Mouse (Mus musculus) NIH3T3 (cell line): ENCODE data around the gene Prrc2a.

Experiments used
- DNase-seq: peaks from one replicate; pipeline ENCODE4 v3.0.0-alpha.2; 2012; ENCODE audit warnings: low read depth

Gene Prrc2a

DNA sequence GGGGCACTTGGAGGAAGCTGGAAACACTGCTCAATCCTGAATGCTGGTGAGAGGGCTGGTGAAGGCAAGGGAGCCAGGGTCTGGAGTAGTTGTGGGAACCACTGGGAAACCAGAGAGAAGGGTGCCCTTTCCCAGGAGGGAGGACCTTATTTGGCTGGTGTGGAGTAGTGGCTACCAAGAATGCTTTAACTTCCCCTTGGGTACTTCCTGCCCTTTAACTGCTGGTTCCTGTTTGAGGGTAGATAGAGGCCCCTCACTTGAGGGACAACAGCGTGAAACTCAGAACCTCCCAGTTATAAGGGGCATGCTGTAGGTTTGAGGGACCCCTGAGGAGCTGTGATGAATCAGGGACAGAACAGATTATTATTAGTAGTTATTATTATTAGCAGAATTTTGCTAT lies 24.5 kb upstream of the Prrc2a start:
- DNase-seq, result no peak

DNA sequence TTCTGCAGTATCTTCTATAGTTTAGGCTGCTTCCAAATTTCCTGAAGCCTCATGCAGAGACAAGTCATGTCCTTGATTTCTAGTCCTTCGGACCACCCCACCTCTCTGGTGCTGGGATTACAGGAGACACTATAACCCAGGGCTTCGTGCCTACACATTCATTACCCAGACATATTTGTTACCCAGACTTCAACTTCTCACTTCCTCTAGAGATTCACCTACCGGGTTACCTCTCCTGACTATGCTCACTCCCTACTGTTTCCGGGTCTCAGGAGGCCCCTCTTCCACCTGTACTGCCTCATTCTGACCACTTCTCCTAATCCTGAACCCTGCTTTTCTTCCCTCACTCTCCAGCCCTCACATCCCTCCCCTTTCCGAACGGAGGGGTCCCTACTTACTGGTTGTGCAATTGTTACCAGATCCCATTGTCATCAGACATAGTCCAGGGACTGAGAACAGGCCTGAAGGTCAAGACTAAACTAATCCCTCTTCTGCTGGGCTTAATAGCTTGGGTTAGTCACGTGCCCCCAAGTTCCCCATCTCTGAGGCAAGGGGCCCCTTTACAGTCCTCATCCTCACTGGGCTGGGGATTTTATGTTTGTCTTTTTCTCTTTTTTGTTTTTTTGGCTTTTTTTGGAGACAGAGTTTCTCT lies 23.4 kb upstream of the Prrc2a start, which contains the start of gene Lst1:
Gene Lst1 (minus strand): TSS at position 481 of the 652 bp plus-strand sequence.
- DNase-seq, result no peak

DNA sequence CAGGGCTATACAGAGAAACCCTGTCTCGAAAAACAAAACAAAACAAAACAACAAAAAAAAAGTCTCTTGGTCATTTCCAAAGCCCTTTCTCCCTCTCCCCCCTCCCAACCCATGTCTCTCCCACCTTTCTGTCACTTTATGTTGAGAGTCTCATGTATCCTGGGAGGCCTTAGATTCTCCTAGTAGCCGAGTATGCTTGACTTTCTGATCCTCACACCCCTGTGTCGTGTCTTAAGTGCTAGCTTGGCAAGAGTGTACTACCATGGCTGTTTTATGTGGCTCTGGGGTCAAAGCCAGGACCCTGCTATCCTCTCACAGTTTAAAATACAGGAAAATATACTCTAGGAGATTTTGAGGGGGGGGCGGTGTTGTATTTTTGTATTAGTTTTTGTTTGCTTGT lies 22.6 kb upstream of the Prrc2a start:
- DNase-seq, result no peak

DNA sequence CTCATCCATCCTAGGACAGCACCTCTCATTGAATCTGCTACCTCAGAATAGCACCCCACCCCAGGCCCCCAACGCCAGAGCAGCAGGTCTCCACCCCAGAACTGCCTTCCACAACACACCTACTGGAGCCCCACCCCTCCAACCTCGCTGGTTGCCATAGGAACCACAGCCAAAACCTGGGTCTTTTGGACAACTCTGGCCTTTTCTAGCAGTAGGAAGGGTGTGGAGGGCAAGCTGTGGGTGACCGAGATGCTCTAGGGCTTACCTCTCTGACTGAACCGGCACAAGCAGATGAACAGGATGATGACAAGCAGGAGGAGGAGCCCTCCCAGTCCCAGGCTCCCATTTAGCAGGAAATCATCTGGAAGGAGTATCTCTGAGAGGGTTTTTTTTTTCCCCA lies 22.0 kb upstream of the Prrc2a start:
- peak; percentile 55 for DNase-seq

DNA sequence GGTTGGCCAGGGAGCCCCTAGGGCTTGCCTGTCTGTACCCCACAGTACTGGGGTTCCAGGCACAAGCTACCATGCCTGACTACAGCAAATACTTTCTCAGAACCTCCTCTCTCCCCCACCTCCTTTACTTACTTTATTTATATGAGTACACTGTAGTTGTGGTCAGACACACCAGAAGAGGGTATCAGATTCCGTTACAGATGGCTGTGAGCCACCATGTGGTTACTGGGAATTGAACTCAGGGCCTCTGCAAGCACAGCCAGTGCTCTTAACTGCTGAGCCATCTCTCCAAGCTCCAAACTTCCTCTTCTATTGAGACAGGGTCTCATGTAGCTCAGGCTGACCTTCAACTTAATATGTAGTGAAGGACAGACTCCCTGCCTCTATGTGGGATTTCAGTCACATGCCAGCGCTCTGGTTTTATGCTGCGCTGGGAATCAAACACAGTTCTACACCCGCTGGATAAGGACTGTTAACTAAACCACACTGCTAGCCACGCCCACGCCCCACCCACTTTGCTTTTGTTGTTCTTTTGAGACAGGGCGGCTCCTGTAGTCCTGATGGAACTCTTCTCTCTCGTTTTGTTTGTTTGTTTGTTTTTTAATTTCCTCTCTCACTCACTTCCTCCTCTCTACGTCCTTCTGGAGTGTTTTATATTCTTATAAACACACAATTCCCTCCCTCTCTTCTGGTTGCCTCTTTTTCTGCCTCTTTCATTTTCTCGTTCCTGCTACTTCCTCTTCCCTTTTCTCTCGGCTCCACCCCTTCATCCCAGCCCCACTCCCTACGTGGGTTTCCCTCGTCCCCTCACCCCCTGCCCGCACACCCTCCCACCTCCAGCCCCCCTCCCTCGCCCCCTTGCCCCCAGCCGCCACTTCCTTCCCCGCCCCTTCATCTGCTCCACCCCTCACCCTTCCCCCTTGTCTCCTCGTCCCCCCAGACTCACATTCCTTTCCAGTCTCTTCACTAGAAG lies 21.2 kb upstream of the Prrc2a start:
- DNase-seq, result peak; percentile 90

DNA sequence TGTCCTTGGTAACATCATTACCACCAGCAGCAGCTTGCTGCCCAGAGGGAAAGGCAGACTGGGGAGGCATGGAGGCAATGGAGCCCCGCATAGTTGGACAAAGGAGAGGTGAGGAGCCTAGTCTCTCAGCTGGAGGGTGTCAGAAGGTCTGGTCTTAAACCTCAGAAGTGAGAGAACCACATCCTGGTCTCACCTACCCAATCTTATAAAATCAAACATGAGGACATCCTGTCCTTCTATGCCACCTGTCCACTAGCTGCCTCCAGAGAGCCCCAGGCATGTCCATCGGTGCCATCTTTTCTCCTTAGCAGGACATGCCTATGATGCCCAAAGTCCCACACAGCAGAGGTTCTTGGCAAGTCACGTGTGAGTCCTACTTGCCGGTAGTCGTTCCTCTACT lies 15.4 kb upstream of the Prrc2a start:
- no peak for DNase-seq

DNA sequence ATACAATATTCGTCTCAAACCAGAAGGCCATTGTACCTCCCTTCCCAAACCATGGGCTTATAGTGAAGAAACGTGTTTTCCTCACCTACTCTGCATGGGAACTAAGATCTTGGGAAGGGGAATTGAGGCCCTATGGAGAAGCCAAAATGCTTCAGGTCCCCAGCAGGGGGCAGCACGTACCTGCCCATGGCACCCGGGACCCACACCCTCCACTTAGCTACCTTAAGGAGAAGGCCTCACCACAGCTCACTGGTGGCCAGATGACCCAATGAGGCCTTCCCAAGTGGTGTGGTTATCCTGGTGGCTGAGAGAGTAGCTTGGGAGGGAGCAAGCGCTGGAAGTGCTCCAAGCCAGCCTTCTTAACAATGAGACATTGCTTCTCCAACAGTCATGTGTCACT lies 13.8 kb upstream of the Prrc2a start:
- DNase-seq, result peak; percentile 91

DNA sequence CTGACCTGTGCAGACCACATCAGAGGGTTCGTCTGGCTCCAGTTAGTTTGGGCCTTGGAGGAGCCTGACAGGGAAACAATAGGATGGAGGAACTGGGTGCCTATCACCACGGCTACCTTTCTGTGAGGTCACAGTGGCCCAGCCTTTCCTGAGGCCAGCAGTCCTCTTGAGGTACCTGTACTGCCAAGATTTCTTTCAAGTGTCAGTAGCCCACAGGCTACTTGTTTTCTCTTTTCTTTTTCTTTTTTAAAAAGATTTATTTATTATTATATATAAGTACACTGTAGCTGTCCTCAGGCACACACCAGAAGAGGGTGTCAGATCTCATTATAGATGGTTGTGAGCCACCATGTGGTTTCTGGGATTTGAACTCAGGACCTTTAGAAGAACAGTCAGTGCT lies 11.3 kb upstream of the Prrc2a start, which contains the start of gene Aif1:
Gene Aif1 (minus strand): TSS at position 101 of the 400 bp plus-strand sequence.
- DNase-seq, result no peak

DNA sequence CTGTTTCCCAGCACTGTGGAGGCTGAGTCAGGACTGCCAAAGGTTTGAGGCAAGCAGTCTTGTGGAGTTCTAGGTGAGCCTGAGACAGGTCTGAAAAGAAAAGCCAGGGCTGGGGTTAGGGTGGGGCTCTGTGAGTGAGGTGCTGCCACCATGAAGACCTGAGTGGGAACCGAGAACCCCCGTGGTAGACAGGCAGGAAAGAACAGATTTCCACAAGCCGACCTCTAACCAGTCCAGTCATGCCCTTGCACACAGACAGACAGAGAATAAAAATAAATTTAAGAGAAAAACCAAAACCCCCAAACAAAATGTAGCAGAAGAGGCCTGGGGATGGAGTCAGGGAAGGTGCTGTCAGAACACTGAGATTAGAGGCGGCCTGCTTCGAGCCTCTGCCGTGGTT lies 10.7 kb upstream of the Prrc2a start:
- DNase-seq, result no peak

DNA sequence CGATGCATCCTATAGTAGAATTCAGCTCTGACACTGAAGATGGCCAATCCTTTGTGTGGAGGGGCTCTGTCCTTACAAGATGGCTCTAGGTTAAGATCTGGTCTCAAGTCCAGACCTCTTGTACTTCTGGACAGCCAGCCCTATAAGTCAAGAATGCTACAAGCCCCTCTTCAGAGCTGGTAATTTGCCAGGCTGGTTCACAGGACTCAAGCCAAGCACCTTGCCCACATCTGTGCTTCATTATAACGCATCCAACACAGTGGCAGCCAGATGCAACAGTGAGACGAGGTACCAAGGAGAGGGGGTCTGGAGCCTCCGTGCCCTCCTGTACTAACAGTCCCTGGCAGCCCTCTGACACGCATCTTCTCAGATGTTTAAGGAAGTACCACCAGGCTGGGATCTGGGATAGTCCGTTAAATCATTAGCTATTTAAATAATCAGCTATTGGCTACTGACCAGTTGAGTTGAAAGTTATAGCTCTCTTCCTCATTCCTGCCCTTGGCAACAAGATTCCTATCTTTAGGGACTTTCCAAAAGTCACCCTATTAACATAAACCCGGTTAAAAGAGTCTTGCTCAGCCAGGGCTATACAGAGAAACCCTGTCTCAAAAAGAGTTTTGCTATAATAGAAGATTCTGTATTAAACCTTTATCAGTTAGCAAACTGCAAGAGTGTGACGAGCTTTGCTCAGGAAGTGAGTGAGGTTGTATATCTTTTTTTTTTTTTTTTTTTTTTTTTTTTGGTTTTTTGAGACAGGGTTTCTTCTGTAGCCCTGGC lies 9.7 kb upstream of the Prrc2a start:
- DNase-seq, result peak; percentile 56

DNA sequence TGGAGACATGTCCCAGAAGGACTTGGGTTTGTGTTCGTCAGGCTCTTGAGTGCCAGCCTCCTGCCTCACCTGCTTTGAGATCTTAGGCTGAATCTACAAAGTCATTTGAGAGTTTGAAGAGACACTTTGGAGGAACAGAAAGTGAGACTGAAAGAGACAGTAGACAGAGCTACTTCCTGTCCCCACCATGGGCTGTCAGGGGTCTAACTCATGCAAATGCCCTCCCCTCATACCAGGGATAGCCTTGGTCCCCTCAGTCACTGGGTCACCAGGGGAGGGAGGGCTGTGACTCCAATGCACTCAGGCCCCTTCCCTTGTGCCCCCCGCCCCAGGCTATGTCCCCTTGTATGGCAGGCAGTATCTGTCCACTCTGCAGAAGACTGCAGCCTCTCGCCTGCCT lies 8.6 kb upstream of the Prrc2a start:
- no peak for DNase-seq

DNA sequence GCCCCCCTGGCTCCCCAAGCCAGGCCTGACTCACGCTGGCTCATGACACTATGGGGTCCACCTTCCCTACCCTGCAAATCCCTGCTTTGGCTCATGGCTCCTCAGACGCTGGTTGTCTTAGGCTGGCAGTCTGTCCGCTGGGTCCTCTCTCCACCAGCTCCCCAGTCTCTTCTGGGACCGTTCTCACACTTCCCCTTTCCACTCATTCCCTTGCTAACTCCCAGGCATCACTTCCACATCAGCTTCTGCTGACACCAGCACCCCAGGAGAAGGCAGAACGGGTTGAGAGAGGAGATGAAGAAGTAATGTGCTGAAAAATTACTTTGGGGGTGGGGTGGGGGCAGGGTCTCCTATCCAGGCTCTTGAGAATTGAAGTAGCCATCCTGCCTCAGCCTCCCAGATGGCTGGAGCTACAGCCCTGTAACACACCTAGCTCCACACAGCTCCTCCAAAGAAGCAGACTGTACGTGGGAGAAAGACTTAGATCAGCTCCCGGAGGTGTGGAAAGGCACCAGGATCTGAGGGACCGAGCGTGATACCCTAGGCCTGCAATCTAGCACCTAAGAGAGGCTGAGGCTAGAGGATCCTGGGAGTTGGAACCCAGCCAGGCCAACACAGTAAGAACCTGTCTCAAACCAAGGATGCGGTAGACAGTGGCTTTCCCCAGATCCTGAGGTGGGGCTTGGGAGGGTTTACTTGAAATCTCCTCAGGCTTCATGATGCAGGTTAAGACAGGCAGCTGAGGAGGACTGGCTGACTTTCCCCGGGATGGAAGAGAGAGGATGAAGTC lies 7.9 kb upstream of the Prrc2a start:
- no peak for DNase-seq

DNA sequence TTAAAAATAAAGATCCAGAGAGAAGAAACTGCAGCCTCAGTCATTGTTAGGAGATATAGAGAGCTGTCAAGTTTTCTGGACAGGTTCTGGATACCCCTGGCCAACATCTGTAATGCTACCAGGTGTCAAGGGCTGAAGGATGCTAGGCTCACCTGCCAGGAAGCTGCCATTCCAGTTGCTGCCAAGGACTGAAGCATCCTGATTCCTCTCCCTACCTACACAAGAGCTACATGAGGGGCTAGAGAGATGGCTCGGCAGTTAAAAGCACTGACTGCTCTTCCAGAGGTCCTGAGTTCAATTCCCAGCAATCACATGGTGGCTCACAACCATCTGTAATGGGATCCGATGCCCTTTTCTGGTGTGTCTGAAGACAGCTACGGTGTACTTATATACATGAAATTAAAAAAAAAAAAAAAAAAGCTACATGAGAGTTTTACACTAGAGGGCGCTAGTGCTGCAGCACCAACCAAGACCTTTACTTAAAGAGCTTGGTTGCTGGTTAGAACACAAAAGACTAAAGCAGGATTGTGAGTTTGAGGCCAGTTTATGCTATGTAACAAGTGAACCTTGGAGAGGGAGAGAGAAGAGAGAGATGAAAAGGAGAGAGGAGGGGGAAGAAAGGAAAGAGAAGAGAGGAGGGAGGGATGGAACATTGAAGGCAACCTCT lies 4.0 kb upstream of the Prrc2a start:
- DNase-seq, result peak; percentile 84

DNA sequence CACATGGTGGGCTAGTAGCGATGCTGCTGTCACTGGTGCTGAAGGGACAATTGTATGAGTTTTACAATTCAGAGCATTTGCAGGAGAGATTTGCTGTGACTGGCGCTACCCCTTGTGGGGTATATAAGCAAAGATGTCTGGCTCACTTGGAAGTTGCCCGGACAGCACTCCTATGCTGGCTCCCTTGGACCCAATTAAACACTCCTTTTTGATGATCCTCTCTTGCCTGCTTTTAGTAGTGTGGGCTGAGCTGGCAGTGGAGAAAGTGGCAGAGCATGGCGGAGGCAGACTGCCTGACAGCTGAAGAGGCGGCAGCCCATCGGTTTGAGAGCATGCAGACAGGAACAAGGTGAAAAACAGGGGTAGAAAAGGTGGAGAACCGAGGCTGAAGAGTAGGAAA lies 3.1 kb upstream of the Prrc2a start:
- DNase-seq, result no peak

DNA sequence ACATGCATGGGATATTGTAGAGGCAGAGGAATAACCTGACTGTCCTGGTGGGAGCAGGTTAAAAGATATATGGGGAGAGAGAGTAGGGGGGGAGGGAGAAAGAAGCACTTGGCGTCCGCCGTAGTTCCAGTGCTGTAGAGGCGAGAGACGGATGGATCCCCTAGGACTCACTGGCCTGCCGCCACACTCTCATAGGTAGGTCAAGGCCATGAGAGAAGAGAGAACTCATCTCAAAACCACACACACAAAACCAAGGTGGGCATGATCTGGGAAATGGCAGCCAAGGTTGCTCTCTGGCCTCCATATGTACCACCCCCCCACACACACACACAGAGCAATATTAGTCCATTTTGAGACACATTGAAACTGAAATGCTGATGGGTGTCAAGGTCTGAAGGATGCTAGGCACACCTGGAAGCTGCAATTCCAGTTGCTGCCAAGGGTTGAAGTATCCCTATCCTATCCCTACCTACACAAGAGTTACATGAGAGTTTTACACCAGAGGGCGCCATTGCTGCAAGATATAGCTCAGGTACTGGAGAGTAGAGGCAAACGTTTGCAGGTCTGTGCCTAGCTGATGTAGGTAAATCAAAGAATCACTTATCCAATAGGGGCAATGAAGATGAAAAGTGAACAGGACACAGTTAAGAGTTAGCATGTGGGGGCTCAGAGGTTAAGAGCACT lies 1.8 kb upstream of the Prrc2a start:
- peak; percentile 82 for DNase-seq

DNA sequence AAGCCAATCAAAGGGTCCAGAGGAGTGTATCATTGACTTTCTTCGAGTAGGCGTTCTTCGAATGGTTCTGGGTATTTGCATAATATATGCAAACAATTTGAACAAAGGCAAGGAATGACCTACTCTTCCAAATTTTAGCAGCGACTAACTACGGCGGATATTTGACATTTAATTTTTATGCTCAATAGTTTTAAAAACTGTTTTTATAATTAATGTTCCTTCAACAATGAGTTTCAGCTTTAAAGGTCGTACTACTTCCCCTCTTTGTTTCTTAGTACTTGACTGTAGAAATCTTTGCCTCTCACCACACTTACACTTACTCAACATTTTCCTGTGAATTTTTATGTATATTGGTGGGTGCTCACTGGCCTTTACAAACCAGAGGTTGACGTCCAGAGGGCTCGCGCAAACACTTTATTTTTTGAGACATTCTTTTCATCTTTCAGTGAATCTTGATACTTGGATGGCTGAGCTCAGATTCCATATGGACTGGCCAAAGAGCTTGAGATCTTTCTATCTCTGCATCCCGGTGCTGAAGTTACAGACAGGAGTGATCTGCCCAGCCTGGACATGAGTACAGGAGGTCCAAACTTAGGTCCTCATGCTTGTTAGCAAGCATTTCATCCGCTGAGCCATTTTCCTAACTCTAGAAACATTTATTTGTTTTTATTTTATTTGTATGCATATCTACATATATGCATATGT lies 906 bp upstream of the Prrc2a start:
- no peak for DNase-seq

DNA sequence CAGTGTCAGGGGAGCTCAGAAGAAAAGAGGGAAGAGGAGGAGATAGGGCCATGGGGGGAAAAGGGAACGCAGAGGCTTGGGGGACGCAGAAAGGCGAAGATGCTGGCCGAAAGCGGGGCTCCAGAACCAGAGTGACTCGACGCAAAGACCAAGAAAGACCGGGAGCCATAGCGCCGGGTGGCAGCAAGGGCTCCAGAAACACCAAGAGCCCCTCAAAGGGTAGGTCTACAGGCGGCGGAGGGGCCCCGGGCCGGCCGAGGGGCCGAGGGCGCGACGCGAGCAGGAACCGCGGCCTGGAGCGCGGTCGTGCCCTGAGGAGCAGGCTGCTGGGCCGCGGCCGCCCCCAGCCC lies 504 bp downstream of the Prrc2a start:
- no peak for DNase-seq

DNA sequence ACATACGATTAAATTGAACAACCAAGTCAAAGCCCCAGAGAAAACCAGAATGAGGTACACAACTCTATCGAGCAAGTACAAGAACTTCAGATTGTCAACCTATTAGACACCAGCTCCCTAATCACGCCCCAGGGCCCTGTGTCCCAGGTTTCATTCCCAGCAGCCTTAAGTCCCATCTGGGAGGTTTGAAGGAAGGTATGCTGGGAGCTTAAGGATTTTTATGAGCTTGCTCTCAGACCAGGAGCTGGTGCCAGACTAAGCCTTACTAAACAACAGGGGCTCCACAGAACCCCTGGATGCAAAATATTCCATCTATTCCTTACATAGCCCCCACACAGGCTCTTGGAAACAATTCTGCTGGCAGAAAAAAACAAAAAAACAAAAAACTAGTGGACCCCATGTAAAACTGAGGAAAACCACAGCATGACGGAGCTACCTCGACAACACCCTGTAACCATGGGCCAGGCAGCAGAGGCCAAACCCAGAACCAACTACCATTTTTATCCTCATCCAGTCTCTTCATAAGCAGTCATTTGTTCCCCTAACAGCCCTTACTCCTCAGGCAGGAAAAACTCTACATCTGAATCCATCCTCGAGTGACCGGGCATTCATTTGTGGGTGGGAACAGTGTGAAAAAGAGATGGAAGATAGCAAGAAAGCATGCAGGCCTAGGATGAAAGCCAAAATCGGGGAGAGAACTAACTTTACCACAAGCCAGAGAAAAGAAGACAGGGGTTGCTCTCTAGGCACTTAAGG lies 1.2 kb downstream of the Prrc2a start:
- peak; percentile 34 for DNase-seq

DNA sequence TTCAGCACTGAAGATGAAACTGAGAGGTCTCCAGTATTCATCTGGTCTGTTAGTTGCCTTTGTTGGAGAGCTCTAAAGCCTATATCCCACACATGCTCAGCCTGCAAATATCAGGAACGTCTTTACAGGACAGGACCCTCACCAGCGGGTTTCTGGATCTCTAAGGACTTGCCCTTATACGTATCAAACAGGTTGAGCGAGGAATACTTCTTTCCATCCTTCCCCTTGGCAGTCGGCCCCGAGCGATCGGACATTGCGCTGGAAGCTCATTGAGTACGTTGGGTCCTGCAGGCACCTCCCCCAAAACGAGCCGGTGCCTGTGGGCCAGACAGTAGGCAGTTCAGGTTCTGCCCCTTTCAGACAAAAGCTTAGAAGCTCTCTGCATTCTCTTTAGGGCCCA lies 2.0 kb downstream of the Prrc2a start:
- DNase-seq, result peak; percentile 62
